Mouse (Mus musculus) cerebellum, postnatal 4 days (tissue): ENCODE results near the gene Gpr107.

Experiments
- DNase-seq, 2 experiments: peaks; one replicate each; pipeline ENCODE4 v3.0.0; 2022; ENCODE audit warnings: low spot score in 2 of 2, mixed read lengths in 1 of 2

The Gpr107 gene

DNA sequence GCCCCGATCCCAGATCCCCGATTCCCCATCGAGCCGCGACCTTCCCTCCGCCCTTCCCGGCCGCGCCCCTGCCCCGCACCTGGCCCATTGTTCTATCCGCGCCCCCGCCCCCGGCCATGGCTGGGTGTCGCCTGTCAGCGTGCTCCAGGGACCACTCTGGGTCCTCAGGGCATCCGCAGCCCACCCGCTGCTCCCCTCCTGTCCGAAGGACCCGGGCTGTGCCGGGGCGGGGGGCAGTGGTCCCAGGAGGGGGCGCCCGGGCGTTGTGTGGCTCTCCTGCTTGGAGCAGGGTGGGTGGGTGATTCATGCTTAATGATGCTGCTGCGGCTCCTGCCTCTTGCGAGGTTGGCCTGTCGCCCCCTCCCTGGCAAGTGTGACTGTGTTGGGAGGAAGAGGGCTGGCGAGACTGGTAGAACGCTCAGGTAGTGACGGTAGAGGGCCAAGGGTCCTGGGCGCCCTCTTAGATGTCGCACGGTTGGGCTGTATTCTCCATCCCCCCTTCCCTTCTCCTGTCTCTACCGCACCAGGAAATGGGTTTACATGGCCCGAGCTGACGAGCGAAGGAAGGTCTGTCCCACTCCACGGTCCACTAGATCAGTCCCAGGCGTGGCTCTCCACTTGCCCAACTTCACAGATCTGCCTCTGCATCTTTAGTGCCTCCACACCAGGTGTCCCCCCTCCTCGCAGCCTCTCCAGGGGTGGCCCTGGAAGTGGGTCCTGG is 94.3 kb downstream of the Gpr107 start:
- peak; percentile 41 to 59 for DNase-seq

DNA sequence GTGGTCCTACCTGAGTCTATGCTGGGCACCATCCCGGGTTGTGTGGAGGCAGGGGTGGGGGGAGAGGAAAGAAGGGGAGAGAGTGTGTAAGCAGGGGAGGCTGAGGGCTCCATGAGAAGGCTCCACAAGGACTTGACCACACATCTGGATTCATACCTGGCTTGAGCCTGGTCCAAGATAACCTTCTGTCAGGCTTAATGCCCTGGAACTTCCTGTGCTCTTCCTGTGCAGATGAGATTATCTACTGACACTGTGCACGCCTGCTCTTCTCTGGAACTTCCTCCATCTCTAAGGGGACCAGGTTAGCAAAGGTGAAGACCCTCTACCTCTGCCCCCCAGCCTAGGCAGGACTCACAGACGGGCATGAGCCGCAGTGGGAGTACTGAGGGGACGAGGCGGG is 96.7 kb downstream of the Gpr107 start:
- DNase-seq, result no peak

DNA sequence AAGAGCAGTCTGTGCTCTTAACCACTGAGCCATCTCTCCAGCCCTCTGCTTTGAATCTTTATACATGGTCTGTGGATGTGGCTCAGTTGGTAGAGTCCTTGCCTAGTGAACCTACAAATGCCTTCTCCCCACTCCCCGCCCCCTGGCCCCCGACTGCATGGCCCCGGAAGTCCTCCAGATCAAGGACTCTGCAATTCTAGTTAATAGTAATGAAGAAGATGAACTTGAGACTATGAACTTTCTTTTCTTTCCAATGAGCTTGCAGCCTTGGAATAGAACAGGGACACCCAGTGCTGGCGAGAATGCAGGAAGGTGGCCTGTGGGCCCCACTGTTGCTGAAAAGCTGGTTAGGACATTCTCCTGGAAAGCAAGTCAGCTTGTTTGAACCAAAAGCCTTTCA is 100.1 kb downstream of the Gpr107 start:
- DNase-seq, result no peak

DNA sequence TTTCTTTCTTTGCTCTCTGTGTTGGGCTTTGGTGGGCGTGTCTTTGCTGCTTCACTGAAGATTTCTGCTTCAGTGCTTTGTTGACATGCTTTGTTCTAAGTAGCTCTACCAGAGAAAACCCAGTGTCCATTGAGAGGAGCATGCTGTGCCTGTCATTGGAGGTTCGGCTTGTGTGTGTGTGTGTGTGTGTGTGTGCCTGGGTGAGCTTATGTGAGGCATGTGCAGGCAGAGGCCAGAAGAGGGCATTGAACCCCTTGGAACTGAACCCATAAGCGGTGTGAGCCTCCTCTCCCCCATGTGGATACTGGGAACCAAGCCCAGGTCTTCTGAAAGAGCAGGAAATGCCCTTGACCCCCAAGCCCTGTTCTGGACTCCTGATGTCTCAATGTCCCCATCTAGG is 101.3 kb downstream of the Gpr107 start:
- DNase-seq, result no peak

DNA sequence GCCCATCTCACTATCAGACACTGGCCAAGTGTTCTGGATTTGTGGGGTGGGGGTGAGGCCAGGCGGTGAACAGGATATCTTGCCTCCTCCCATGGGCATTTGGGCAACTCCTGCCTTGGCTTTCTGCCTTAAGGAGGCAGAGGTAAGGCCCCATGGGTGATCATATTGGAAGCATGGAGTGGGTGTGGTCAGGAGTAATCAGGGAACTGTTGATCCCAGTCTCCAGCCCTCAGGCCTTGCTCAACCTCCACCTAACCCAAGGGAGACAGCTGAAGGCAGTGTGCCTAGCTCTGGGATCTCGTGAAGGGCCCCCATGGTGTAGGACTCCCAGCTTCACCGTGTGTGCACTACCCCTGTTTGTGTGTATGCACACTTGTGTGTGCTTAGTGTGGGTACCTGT is 102.7 kb downstream of the Gpr107 start:
- DNase-seq, result no peak

DNA sequence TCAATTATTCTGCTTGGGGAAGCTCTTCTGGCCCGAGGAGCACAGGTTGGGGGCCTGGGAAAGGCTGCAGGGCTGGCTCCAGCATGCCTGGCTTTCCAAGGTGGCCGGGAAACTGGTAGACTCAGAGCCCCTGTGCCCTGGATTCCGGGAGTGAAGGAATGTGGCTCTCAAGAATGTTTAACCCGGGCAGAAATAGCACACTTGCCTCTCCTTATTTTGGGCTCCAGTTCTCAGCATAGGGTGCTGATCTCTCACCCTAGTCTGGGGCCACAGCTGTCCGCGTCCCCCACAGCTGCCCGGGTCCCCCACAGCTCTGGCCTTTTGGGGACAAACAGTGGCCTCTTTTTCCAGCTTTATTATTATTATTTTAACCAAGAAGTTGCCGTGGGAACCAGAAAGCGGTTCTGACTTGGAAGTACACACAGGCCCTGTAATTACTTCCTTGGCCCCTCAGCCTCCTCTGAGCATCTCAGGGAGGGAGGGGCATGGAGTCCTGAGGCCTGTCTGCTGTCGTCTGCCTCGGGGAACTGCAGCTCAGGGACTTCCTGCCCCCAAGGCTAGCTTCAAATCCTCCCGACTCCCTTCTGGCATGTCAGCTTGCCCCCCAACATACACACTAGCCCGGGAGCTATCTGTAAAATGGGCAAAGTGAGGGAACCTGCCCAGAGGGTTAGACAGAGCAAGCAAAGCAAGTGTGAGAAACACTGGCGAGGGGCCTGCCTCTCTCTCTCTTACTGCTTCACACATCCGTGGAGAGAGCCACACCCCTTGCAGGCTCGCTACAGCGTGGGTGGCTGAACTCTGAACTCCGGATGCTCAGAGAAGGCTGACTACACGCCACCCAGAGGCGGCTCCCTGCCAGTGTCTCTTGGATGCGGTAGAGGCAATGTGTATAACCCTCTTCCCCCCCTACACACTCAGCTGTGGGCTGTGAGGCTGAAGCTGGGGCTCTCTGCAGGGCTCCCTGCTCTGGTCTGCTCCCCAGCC is 104.1 kb downstream of the Gpr107 start:
- DNase-seq, result no peak

DNA sequence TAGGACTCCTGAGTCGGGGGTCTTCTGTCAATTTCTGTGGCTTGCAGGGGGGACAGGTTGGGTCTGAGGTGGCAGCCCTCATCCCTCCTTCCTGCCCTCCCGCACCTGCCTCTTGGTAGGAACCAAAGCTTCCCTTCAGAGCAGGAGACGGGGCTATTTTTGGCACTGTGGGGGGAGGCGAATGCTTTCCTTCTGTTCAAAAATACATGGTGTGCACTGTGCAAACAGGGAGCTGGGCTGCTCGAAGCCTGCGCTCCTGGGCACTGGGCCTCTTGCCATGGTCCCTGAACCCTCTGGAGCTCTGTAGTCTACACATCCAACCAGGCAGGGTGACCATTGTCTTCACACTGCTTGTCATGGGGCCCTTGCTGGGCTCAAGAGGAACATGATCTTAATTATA is 105.0 kb downstream of the Gpr107 start:
- DNase-seq, result no peak

DNA sequence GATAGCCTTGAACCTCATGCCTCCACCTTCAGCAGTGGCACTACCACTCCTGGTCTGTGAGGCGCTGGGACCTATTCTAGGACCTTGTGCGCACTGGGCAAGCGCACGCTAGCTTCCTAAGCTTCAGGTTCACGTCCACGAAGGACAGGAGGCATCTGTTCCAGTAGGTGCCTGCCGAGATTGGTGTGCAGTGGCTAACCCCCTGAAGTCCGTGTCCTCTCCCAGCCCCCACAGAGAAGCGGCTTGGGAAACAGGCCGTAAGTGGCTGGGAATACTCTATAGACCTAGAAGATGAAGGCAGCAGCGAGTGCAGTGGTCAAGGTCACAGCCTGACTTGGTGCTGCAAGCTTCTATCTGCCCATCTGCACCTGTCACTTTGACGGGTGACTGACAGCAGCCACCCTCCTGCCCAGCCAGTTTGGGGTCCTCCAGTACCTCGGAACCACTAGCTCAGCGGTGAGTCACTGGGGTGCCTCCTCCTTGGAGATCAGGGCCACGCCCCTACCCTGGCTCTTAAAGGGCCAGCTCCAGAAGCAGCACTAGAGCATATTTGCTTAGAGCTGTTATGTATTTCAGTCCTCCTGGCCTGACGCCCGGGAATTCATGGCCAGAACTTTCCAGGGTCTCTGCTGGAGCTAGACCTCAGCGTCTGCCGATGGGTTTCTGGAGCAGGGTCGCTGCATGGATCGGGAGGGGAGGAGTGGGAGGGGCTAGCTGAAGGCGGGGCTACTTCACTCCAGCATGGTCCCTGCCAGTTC is 106.7 kb downstream of the Gpr107 start:
- DNase-seq, result peak; percentile 35 to 76

DNA sequence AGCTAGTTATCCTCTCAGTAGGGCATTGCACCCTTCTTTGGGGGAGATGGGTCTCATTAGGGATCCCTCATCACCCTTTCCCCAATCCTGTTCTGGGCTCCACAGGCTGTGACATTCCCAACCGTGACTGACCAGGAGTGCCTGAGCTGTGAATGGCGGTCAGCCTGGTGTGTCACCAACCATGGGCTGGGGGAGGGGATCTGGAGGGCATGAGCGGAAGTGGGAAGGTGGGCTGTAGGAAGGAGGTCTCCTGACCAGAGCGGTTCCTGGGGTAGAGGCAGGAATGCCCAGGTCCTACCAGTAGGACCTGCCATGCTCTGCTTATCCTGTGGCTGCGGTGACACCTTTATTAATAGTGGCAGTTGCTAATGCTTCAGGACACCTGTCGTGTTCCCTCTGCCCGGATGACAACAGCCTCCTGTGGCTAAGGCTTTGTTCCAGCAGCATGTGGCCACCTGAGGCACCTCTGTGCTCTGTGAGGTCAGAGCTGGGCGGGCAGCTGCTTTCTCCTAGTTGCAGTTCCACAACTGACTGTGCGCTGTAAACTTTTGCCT is 107.3 kb downstream of the Gpr107 start:
- no peak for DNase-seq

DNA sequence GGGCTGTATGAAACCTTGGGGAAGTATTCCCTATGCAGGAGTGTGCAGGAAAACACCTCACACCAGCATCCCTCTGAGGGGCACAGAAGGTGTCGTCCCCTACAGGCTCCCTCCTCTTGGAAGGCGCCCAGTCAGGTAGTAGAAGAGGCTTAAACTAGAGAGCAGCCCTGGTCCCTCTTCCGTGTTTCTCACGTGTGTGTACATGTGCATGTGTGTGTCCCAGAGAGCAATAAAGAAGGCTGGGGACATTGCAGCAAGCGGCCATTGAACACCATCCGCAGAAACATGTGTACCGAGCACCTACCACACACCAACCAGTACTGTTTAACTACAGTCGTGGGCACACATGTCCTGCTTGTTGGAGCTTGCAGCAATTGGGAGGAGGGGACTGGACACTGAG is 108.4 kb downstream of the Gpr107 start:
- DNase-seq, result no peak

DNA sequence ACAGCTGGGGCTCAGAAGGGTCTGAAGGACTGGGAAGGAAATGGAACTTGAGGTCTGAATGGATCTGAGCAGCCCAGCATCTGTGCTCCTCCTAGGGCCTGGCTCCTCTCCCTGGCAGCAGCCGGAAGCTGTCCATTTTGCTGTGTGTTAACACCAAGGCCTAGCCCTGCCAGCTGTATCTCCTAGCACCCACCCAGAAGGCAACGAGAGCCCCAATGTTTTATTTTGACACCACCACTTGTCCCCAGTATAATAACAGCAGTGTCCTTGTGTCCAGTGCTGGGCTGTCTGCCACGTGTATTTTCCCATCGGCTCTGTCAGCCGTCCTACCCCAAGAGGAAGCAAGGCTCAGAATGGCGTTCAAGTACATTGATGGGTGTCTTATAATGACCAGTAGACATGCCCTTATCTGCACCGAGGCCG is 110.9 kb downstream of the Gpr107 start:
- peak in 1 of 2 experiments; percentile 64 for DNase-seq

DNA sequence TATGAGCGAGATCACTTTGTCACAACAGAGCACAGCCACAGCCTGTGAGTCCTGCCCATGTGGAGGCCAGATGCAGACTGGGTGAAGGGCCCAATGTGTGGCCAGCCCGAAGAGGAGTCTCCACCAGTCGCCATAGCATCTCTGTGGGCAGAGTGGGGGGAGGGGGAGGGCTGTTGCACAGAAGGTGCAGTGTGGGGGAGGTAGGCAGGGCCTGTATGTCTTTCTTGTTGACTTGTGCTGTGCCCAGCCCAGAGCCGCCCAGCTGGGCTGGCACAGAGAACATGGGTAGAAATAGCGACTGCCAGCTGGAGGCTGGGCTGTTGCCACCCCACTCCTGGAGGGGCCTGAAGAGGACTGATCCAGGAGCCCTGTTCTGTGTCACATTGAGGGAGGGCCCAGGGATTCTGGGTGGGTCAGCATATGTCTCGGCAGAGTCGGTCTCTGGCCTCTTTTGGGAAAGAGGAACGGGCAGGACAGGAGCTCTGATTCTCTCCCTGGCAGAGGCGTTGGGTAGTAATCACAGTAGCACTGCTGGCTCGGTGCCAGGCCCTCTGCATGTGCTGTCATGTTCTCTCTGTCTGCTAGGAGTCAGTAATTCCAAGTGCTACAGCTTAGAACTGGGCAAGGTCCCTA is 111.7 kb downstream of the Gpr107 start:
- DNase-seq, result peak; percentile 66 to 93

DNA sequence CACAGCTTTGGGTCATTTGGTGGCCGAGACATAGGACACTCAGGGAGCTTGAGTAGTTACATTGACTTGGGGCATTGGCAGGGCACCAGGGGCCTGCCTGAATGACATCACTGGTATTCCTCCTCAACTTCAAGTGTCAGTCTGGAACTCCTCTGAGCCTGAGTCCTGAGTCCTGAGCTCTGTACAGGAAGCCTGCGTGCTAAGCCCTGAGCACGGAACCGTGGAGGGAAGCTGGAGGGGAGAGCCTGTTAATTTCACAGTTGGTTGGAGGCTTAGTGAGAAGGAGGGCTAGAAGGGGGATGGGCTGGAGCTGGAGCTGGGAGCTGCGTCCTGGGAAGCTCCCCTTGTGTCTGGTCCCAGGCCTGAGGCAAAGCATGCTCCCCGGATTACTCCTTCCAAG is 115.3 kb downstream of the Gpr107 start:
- no peak for DNase-seq
